Mouse (Mus musculus) heart, postnatal 0 days (tissue): ENCODE measurements around the gene Fchsd2. TPM values are rescaled to one million over a fixed set of nuclear protein-coding genes. Genes with fewer than 3 reads are reported as not detected.

Source experiments
- ATAC-seq: fragments of 200-750 bp; cut with Nextera tagmentation; 2 replicates; pipeline ENCODE4 v1.8.0; 2017; ENCODE audit warnings: low read depth, moderate number of reproducible peaks, moderate library complexity; ENCODE audit not compliant: insufficient read depth
- DNase-seq: peaks from one replicate; pipeline ENCODE4 v3.0.0-alpha.2; 2016; ENCODE audit warnings: low spot score
- H3K27ac ChIP-seq: fragments of 300-500 bp; sonication (generic); 2 replicates; pipeline ENCODE4 v1.5.1; 2014; ENCODE audit warnings: low read depth, mild to moderate bottlenecking
- H3K27me3 ChIP-seq: fragments of 300-500 bp; sonication (generic); 2 replicates; pipeline ENCODE4 v1.6.1; 2014; ENCODE audit warnings: low read length, mixed read lengths; ENCODE audit not compliant: control insufficient read depth, insufficient read depth
- H3K36me3 ChIP-seq: fragments of 300-500 bp; sonication (generic); replicated peaks from 2 replicates; pipeline ENCODE4 v1.6.1; 2014; ENCODE audit warnings: low read length, mixed read lengths; ENCODE audit not compliant: control insufficient read depth, insufficient read depth
- H3K4me1 ChIP-seq: fragments of 300-500 bp; sonication (generic); 2 replicates; pipeline ENCODE4 v1.6.1; 2014; ENCODE audit warnings: antibody characterized with exemption; ENCODE audit not compliant: control insufficient read depth, insufficient read depth
- H3K4me2 ChIP-seq: fragments of 300-500 bp; sonication (generic); 2 replicates; pipeline ENCODE4 v1.6.1; 2014; ENCODE audit warnings: low read depth, mild to moderate bottlenecking, low read length, moderate library complexity
- H3K4me3 ChIP-seq: fragments of 300-500 bp; sonication (generic); 2 replicates; pipeline ENCODE4 v1.5.1; 2014; ENCODE audit warnings: low read depth, low read length
- H3K9ac ChIP-seq: fragments of 300-500 bp; sonication (generic); replicated peaks from 2 replicates; pipeline ENCODE4 v1.6.1; 2014; ENCODE audit warnings: low read depth, low read length, mixed read lengths
- H3K9me3 ChIP-seq: fragments of 300-500 bp; sonication (generic); replicated peaks from 2 replicates; pipeline ENCODE4 v1.6.1; 2016; ENCODE audit warnings: low read length; ENCODE audit not compliant: control insufficient read depth
- CTCF ChIP-seq: IDR thresholded peaks from 2 replicates; pipeline ENCODE4 v1.5.1; 2016; ENCODE audit warnings: antibody characterized with exemption, control low read depth, low read depth
- EP300 ChIP-seq: IDR thresholded peaks from 2 replicates; pipeline ENCODE4 v1.6.1; 2016; ENCODE audit warnings: antibody characterized with exemption, low read depth
- WGBS: fragments of 180-500 bp; shearing (Covaris S2); extraction: QIAGEN DNeasy Blood & Tissue Kit; methylation state at CpG from one replicate; pipeline ENCODE4 v1.1.7; 2014; 5-methylcytosine and 5-hydroxymethylcytosine counted together
- polyA plus RNA-seq: library from polyadenylated mRNA; unstranded; fragments of >200 nt; fragmentation: Nextera tagmentation; extraction: Ambion mirVana; gene quantifications from 2 replicates; pipeline ENCODE4 v1.2.1, GENCODE M21; 2015
- total RNA-seq: library from RNA; depleted of rRNA; stranded (reverse); fragments of >200 nt; gene quantifications from 2 replicates; pipeline ENCODE4 v1.2.3, GENCODE M21; 2014; ENCODE audit warnings: low replicate concordance

Gene Fchsd2
- total and polyA plus RNA-seq, 2 experiments from 2014 or later, result 8.7 to 19.3 TPM

GRCm38 (mm10) chr7:101062246-101062645 is 30.4 kb upstream of the Fchsd2 start:
- DNase-seq (no peak), ATAC-seq (no peak)
- 87% methylated on average over 6 of the region's 6 CpGs for WGBS

GRCm38 (mm10) chr7:101063523-101063922 is 29.1 kb upstream of the Fchsd2 start:
- ATAC-seq (no peak), DNase-seq (no peak)
- no peaks in the 10 kb centered on the region for H3K4me1 ChIP-seq
- H3K9ac ChIP-seq, result no peak overlapping the region
- 74% methylated on average over 10 of the region's 10 CpGs for WGBS
- no peak overlapping the region for H3K4me3 ChIP-seq
- H3K27ac ChIP-seq, result no peak overlapping the region
- no peaks in the 10 kb centered on the region for H3K27me3 ChIP-seq
- H3K9me3 ChIP-seq, result no peaks in the 10 kb centered on the region
- TF ChIP-seq EP300 (no peak), CTCF (no peak)
- H3K36me3 ChIP-seq, result no peaks in the 10 kb centered on the region
- no peak overlapping the region for H3K4me2 ChIP-seq

More at GRCm38 (mm10) chr7:101062246-101062645, 30.4 kb upstream of the Fchsd2 start:
- H3K27ac ChIP-seq, result no peak overlapping the region
- H3K4me2 ChIP-seq, result no peak overlapping the region
- H3K36me3 ChIP-seq, result no peaks in the 10 kb centered on the region
- no peak overlapping the region for H3K9ac ChIP-seq
- H3K4me3 ChIP-seq, result no peak overlapping the region
- H3K9me3 ChIP-seq, result no peaks in the 10 kb centered on the region
- H3K27me3 ChIP-seq, result no peaks in the 10 kb centered on the region
- no peaks in the 10 kb centered on the region for H3K4me1 ChIP-seq
- TF ChIP-seq EP300, result no peak
- no peak for TF ChIP-seq CTCF

- H3K4me2 ChIP-seq, result no peak overlapping the region
- H3K9ac ChIP-seq, result no peak overlapping the region
- H3K4me3 ChIP-seq, result no peak overlapping the region
- H3K27me3 ChIP-seq, result no peaks in the 10 kb centered on the region
- H3K36me3 ChIP-seq, result no peaks in the 10 kb centered on the region
- ATAC-seq (no peak), DNase-seq (no peak)
- H3K27ac ChIP-seq, result no peak overlapping the region
- WGBS, result 80% methylated on average over 7 of the region's 7 CpGs
- no peaks in the 10 kb centered on the region for H3K4me1 ChIP-seq
- TF ChIP-seq CTCF, result no peak
- no peak for TF ChIP-seq EP300
- H3K9me3 ChIP-seq, result no peaks in the 10 kb centered on the region
These were observed 27.7 kb upstream of the Fchsd2 start for GRCm38 (mm10) chr7:101064697-101065688.

GRCm38 (mm10) chr7:101066009-101066408 is 26.7 kb upstream of the Fchsd2 start:
- WGBS, result 87% methylated on average over 5 of the region's 5 CpGs
- no peak overlapping the region for H3K9ac ChIP-seq
- no peak overlapping the region for H3K4me2 ChIP-seq
- H3K36me3 ChIP-seq, result no peaks in the 10 kb centered on the region
- H3K27me3 ChIP-seq, result no peaks in the 10 kb centered on the region
- H3K9me3 ChIP-seq, result no peaks in the 10 kb centered on the region
- TF ChIP-seq EP300, result no peak
- TF ChIP-seq CTCF, result no peak
- H3K4me1 ChIP-seq, result peaks cover 5% of the 10 kb centered on the region; the same call in 1 of the 2 replicates
- no peak overlapping the region for H3K4me3 ChIP-seq
- DNase-seq (no peak), ATAC-seq (no peak)
- H3K27ac ChIP-seq, result no peak overlapping the region

- 59% methylated on average over 3 of the region's 3 CpGs for WGBS
These were observed 25.9 kb upstream of the Fchsd2 start for GRCm38 (mm10) chr7:101066650-101067346.

More at GRCm38 (mm10) chr7:101066650-101067346, 25.9 kb upstream of the Fchsd2 start:
- H3K27me3 ChIP-seq, result no peaks in the 10 kb centered on the region
- no peak overlapping the region for H3K27ac ChIP-seq
- peaks cover 6% of the 10 kb centered on the region; the same call in 1 of the 2 replicates for H3K4me1 ChIP-seq
- DNase-seq (no peak), ATAC-seq (no peak)
- H3K9me3 ChIP-seq, result no peaks in the 10 kb centered on the region
- H3K4me3 ChIP-seq, result no peak overlapping the region
- no peaks in the 10 kb centered on the region for H3K36me3 ChIP-seq
- H3K4me2 ChIP-seq, result no peak overlapping the region
- no peak overlapping the region for H3K9ac ChIP-seq
- no peak for TF ChIP-seq CTCF
